Mouse (Mus musculus) E14TG2a.4 (cell line): ENCODE data around the gene Atxn7l1.

Experiments
- CTCF ChIP-seq: conservative IDR thresholded peaks from 2 replicates; pipeline ENCODE4 v1.5.1; 2014; ENCODE audit warnings: low read length
- NANOG ChIP-seq: IDR thresholded peaks from 2 replicates; pipeline ENCODE4 v1.6.1; 2014; ENCODE audit warnings: borderline replicate concordance, low read length, mixed read lengths
- POU5F1 ChIP-seq: IDR thresholded peaks from 2 replicates; pipeline ENCODE4 v1.6.1; 2014; ENCODE audit warnings: low read length, borderline replicate concordance

GRCm38 (mm10) chr12:33332796-33333195 is 185.3 kb downstream of the Atxn7l1 start:
- TF ChIP-seq CTCF (no peak), POU5F1 (no peak), NANOG (no peak)
